ENCODE assay signal across 19 mouse cellular contexts in genomic region chr5:90518356-90519100, GRCm38 (mm10). TPM values are rescaled to one million over a fixed set of nuclear protein-coding genes. Genes with fewer than 3 reads are reported as not detected.
A peak's percentile ranks its signal among the peaks of the same experiment; 100 is the strongest.
DNase-seq lines count a peak whose midpoint lies in the region; ATAC-seq lines count a peak whose summit lies in the region.
"Had no signal": no experiment of that assay in that cellular context is flagged by ENCODE, and none has a peak within 500 bp of the region (broad histone marks: within the 10 kb centered on the region; RNA-seq: fewer than 3 reads in every experiment).

Gene Afm, plus strand, starts transcription at chr5:90518932.

- 66% methylated on average over 6 of the region's 6 CpGs for WGBS in intestine, embryonic 15.5 days
- 56% methylated on average over 6 of the region's 6 CpGs for WGBS in liver, embryonic 15.5 days (ENCODE audit: insufficient replicate concordance)
- 93% methylated on average over 6 of the region's 6 CpGs for WGBS in neural tube, embryonic 15.5 days

- peak within 1 kb of the TSS; percentile 34 for H3K4me2 ChIP-seq in intestine, embryonic 15.5 days (replicated peaks)
- 0 out of 2 replicates have a peak within 1 kb of the TSS, but pooled peaks have one; percentile 20 for H3K4me2 ChIP-seq in liver, embryonic 15.5 days
- no peak within 1 kb of the TSS for H3K4me2 ChIP-seq in neural tube, embryonic 15.5 days
- H3K4me2 ChIP-seq: forebrain, embryonic 15.5 days; limb, embryonic 15.5 days; midbrain, embryonic 12.5 days had no signal

- H3K27ac ChIP-seq in intestine, embryonic 15.5 days, result peak within 1 kb of the TSS; percentile 76
- H3K27ac ChIP-seq in liver, embryonic 15.5 days (replicated peaks), result no peak within 1 kb of the TSS
- H3K27ac ChIP-seq in neural tube, embryonic 15.5 days (replicated peaks), result no peak within 1 kb of the TSS
- H3K27ac ChIP-seq: forebrain, embryonic 15.5 days; limb, embryonic 15.5 days; macrophage; midbrain, embryonic 12.5 days had no signal

- H3K27me3 ChIP-seq in intestine, embryonic 15.5 days (replicated peaks), result no peaks in the 10 kb centered on the region
- H3K27me3 ChIP-seq in liver, embryonic 15.5 days, result no peaks in the 10 kb centered on the region
- H3K27me3 ChIP-seq in neural tube, embryonic 15.5 days (replicated peaks), result no peaks in the 10 kb centered on the region
- H3K27me3 ChIP-seq: forebrain, embryonic 15.5 days; limb, embryonic 15.5 days; midbrain, embryonic 12.5 days had no signal

- H3K9me3 ChIP-seq in intestine, embryonic 15.5 days, result no peaks in the 10 kb centered on the region
- no peaks in the 10 kb centered on the region for H3K9me3 ChIP-seq in liver, embryonic 15.5 days (replicated peaks)
- H3K9me3 ChIP-seq in neural tube, embryonic 15.5 days (replicated peaks), result no peaks in the 10 kb centered on the region
- H3K9me3 ChIP-seq: forebrain, embryonic 15.5 days; limb, embryonic 15.5 days; midbrain, embryonic 12.5 days had no signal

- DNase-seq in kidney, adult 18-20 months, result peak; percentile 59
- peak; percentile 58 for DNase-seq in kidney, postnatal 14 days
- no peak for DNase-seq in thymus, postnatal 4 days
- DNase-seq in cerebellum, adult 11-12 months, result no peak
- no peak for DNase-seq in thymus, postnatal 10 days (ENCODE audit: low spot score in 2 of 2)
- DNase-seq: adrenal gland, adult 2 months; cerebellum, postnatal 14 days; gastrocnemius, postnatal 10 days; heart, postnatal 10 days; layer of hippocampus, adult 9-11 months; thymus, adult 2 months had no signal

- peak; percentile 90 for ATAC-seq in intestine, embryonic 15.5 days
- no peak for ATAC-seq in liver, embryonic 15.5 days (ENCODE audit: insufficient read depth)
- ATAC-seq in neural tube, embryonic 15.5 days (ENCODE audit: low FRiP score), result no peak
- ATAC-seq: forebrain, embryonic 15.5 days; hindbrain, embryonic 16.5 days had no signal

- no peaks in the 10 kb centered on the region for H3K4me1 ChIP-seq in intestine, embryonic 15.5 days (replicated peaks)
- H3K4me1 ChIP-seq in liver, embryonic 15.5 days (replicated peaks), result no peaks in the 10 kb centered on the region
- no peaks in the 10 kb centered on the region for H3K4me1 ChIP-seq in neural tube, embryonic 15.5 days
- H3K4me1 ChIP-seq: forebrain, embryonic 15.5 days; limb, embryonic 15.5 days; midbrain, embryonic 12.5 days had no signal

- H3K9ac ChIP-seq in intestine, embryonic 15.5 days, result no peak within 1 kb of the TSS
- no peak within 1 kb of the TSS for H3K9ac ChIP-seq in liver, embryonic 15.5 days
- no peak within 1 kb of the TSS for H3K9ac ChIP-seq in neural tube, embryonic 15.5 days (replicated peaks)
- H3K9ac ChIP-seq: forebrain, embryonic 15.5 days; limb, embryonic 15.5 days; midbrain, embryonic 12.5 days had no signal

- H3K4me3 ChIP-seq in intestine, embryonic 15.5 days (replicated peaks), result no peak within 1 kb of the TSS
- 0 out of 2 replicates have a peak within 1 kb of the TSS, but pooled peaks have one; percentile 17 for H3K4me3 ChIP-seq in liver, embryonic 15.5 days (replicated peaks)
- H3K4me3 ChIP-seq in neural tube, embryonic 15.5 days (replicated peaks), result no peak within 1 kb of the TSS
- H3K4me3 ChIP-seq: forebrain, embryonic 15.5 days; limb, embryonic 15.5 days; midbrain, embryonic 12.5 days had no signal

- no peaks in the 10 kb centered on the region for H3K36me3 ChIP-seq in intestine, embryonic 15.5 days
- H3K36me3 ChIP-seq in liver, embryonic 15.5 days (replicated peaks), result no peaks in the 10 kb centered on the region
- no peaks in the 10 kb centered on the region for H3K36me3 ChIP-seq in neural tube, embryonic 15.5 days
- H3K36me3 ChIP-seq: forebrain, embryonic 15.5 days; limb, embryonic 15.5 days; midbrain, embryonic 12.5 days had no signal

RNA-seq across cellular contexts. Expression of gene Afm, which starts in this region (rescaled TPM):
- 9.4 and 10.7 TPM in 2 replicates for polyA plus RNA-seq in intestine, embryonic 15.5 days (2015; fragmentation: Nextera tagmentation; extraction: Ambion mirVana)
- polyA plus RNA-seq in liver, embryonic 15.5 days (2015; fragmentation: Nextera tagmentation; extraction: Ambion mirVana), result 22.4 and 25.9 TPM in 2 replicates
- polyA plus RNA-seq in neural tube, embryonic 15.5 days (2015; fragmentation: Nextera tagmentation; extraction: Ambion mirVana), result 1.1 TPM in 1 of 2 replicates, not detected in the other
- polyA plus RNA-seq: adrenal gland, adult 2 months; forebrain, embryonic 15.5 days; hindbrain, embryonic 16.5 days; limb, embryonic 15.5 days; macrophage; midbrain, embryonic 12.5 days; thymus, adult 2 months had no signal

Comparison
In these comparisons a context has a peak if more than half of its experiments do, and no peak if none do; other contexts are left out.
1. DNase-seq: peak in kidney, adult 18-20 months (single experiment) and kidney, postnatal 14 days (single experiment); none in thymus, postnatal 4 days (single experiment), cerebellum, adult 11-12 months (single experiment) and thymus, postnatal 10 days (0 of 2).